Mouse (Mus musculus) liver, postnatal 0 days (tissue): ENCODE measurements around the gene Lrmp. TPM values are rescaled to one million over a fixed set of nuclear protein-coding genes. Genes with fewer than 3 reads are reported as not detected.
A peak's percentile ranks its signal among the peaks of the same experiment; 100 is the strongest.

Source experiments
- ATAC-seq: fragments of 200-750 bp; cut with Nextera tagmentation; 2 replicates; pipeline ENCODE4 v1.8.0; 2017; ENCODE audit warnings: mild to moderate bottlenecking, moderate library complexity
- DNase-seq: peaks from one replicate; pipeline ENCODE4 v3.0.0-alpha.2; 2016
- H3K27ac ChIP-seq: fragments of 300-500 bp; sonication (generic); 2 replicates; pipeline ENCODE4 v1.5.1; 2014; ENCODE audit warnings: antibody characterized with exemption, moderate library complexity, mild to moderate bottlenecking, low read depth
- H3K27me3 ChIP-seq: fragments of 300-500 bp; sonication (generic); 2 replicates; pipeline ENCODE4 v1.6.1; 2014; ENCODE audit warnings: low read length, control low read depth, mixed read lengths; ENCODE audit not compliant: insufficient read depth
- H3K36me3 ChIP-seq: fragments of 300-500 bp; sonication (generic); replicated peaks from 2 replicates; pipeline ENCODE4 v1.6.1; 2014; ENCODE audit warnings: mild to moderate bottlenecking, control low read depth, low read length, moderate library complexity, mixed read lengths; ENCODE audit not compliant: insufficient read depth
- H3K4me1 ChIP-seq: fragments of 300-500 bp; sonication (generic); 2 replicates; pipeline ENCODE4 v1.6.1; 2014; ENCODE audit warnings: antibody characterized with exemption, mild to moderate bottlenecking, control low read depth; ENCODE audit not compliant: insufficient read depth
- H3K4me2 ChIP-seq: fragments of 300-500 bp; sonication (generic); 2 replicates; pipeline ENCODE4 v1.6.1; 2014; ENCODE audit warnings: low read depth, mild to moderate bottlenecking, low read length, moderate library complexity, mixed read lengths
- H3K4me3 ChIP-seq: fragments of 300-500 bp; sonication (generic); 2 replicates; pipeline ENCODE4 v1.5.1; 2014; ENCODE audit warnings: low read depth, low read length
- H3K9ac ChIP-seq: fragments of 300-500 bp; sonication (generic); replicated peaks from 2 replicates; pipeline ENCODE4 v1.6.1; 2014; ENCODE audit warnings: mild to moderate bottlenecking, moderate library complexity
- H3K9me3 ChIP-seq: fragments of 300-500 bp; sonication (generic); 2 replicates; pipeline ENCODE4 v1.6.1; 2016; ENCODE audit warnings: mild to moderate bottlenecking, control low read depth, low read length, mixed read lengths
- CTCF ChIP-seq: sonication (generic); IDR thresholded peaks from 2 replicates; pipeline ENCODE4 v1.5.1; 2016; ENCODE audit warnings: antibody characterized with exemption, low read depth
- EP300 ChIP-seq: IDR thresholded peaks from 2 replicates; pipeline ENCODE4 v1.6.1; 2016; ENCODE audit warnings: antibody characterized with exemption, low read depth, mild to moderate bottlenecking
- WGBS: fragments of 180-500 bp; shearing (Covaris S2); extraction: QIAGEN DNeasy Blood & Tissue Kit; methylation state at CpG from one replicate; pipeline ENCODE4 v1.1.7; 2014; ENCODE audit not compliant: insufficient replicate concordance; 5-methylcytosine and 5-hydroxymethylcytosine counted together
- polyA plus RNA-seq: library from polyadenylated mRNA; unstranded; fragments of >200 nt; fragmentation: Nextera tagmentation; extraction: Ambion mirVana; gene quantifications from 2 replicates; pipeline ENCODE4 v1.2.1, GENCODE M21; 2015

Gene Lrmp
- polyA plus RNA-seq, 1 experiment from 2014 or later: 28.0 TPM

DNA sequence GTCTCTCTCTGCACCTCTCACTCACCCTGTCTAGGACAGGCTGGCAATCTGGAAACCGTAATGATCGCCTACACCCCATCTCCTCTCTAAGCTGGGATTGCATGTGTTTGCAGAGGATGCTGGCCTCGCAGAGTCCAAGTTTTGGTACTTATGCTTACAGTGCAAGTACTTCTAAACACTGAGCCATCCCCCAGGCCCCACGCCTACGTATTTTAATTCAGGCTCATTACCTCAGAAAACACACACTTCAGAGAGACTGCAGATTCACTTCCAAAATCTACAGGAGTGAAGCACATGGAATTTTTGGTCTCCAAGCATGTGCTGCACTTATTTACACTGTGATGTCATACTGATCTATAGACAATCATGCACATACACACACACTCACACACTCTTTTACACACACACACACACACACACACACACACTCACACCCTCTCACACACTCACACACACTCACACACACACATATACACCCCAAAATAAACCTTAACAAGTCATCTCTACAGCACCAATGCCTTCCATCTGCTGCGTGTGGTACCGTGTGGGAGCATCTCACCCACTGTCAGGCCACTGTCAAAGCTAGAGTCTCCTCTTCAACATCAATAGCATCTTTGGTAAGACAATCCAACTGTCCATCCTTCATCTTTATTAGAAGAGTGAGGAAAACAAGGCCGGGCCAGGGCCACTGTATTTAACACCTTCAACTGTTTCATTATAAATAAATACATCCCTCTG is 82.7 kb downstream of the Lrmp start:
- Histone ChIP-seq H3K4me3 (no peak overlapping the region), H3K36me3 (no peaks in the 10 kb centered on the region), H3K4me1 (no peaks in the 10 kb centered on the region), H3K9ac (no peak overlapping the region), H3K4me2 (no peak overlapping the region), H3K9me3 (no peaks in the 10 kb centered on the region), H3K27ac (no peak overlapping the region), H3K27me3 (no peaks in the 10 kb centered on the region)
- no peak for ATAC-seq
- 80% methylated on average over 8 of the region's 8 CpGs for WGBS
- no peak for DNase-seq
- no peak for TF ChIP-seq EP300
- no peak for TF ChIP-seq CTCF

DNA sequence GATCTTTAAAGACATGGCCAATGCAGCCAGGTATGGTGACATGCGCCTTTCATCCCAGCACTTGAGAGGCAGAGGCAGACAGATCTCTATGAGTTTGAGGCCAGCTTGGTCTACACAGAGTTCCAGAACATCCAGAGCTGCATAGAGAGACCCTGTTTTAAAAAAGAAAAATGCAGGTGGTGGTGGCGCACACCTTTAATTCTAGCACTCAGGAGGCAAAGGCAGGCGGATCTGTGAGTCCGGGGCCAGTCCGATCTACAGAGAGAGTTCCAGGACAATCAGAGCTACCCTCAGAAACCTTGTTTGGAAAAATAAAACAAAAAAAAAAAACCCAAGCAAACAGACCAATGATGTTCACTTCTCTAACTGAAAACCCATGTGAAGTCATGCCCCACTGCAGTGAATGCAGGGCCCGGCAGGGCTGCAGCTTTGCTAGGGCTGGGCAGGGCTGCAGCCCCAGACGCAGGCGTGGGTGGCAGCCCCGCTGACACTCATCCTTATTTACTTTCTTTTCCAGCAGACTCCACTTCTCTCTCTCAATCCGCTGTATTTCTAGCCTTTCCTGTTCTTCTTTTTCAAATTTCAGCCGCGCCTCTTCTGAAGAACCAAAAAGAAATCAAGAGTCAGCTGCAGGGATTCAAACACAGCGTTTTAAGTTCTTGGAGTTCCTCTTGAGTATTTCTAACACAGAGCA is 87.1 kb downstream of the Lrmp start:
- Histone ChIP-seq H3K4me2 (no peak overlapping the region), H3K27me3 (no peaks in the 10 kb centered on the region), H3K4me1 (no peaks in the 10 kb centered on the region), H3K9ac (no peak overlapping the region), H3K9me3 (no peaks in the 10 kb centered on the region), H3K27ac (no peak overlapping the region), H3K36me3 (no peaks in the 10 kb centered on the region), H3K4me3 (no peak overlapping the region)
- no peak for ATAC-seq
- 70% methylated on average over 13 of the region's 13 CpGs for WGBS
- no peak for DNase-seq
- TF ChIP-seq CTCF (no peak), EP300 (no peak)

DNA sequence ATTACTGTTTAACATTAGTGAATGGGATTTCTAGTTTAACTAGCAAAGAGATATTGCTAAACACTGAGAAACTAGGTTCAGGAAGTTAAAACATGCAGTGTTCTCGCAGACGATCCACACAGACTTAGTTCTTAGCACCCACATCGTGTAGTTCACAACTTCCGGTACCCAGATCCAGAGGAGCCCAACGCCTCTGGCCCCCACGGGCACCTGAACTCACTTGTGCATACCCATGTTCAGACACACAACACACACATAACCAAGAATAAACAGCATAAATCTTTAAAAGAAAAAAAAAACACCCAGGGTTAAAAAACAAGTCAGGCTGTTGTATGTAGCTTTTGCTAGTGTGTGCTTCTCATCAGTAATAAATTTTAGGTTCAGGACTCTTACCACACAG is 89.0 kb downstream of the Lrmp start:
- ATAC-seq: no peak
- Histone ChIP-seq H3K36me3 (no peaks in the 10 kb centered on the region), H3K4me3 (no peak overlapping the region), H3K4me1 (no peaks in the 10 kb centered on the region), H3K4me2 (no peak overlapping the region), H3K27ac (no peak overlapping the region), H3K9me3 (no peaks in the 10 kb centered on the region), H3K9ac (no peak overlapping the region), H3K27me3 (no peaks in the 10 kb centered on the region)
- 77% methylated on average over 6 of the region's 6 CpGs for WGBS
- no peak for DNase-seq
- TF ChIP-seq CTCF: no peak
- TF ChIP-seq EP300: no peak

DNA sequence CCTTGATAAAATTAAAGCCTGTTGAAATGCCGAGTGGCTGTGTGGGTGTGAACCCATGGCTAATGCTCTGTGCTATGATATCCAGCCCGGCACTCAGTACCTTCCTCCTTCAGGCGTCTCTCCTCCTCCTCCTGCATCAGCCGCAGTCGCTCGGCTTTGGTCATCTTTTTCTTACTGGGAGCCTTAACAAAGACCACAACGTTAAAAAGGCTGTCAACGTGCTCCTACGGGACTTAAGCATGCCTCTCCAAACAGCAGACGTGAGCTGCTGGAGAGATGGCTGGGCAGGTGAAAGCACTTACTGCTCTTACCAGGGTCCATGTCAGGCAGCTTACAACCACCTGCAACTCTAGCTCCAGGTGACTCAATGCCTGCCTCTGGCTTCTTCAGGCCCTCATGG is 89.7 kb downstream of the Lrmp start:
- peaks cover 1% of the 10 kb centered on the region; the same call in 1 of the 2 replicates for H3K4me1 ChIP-seq
- no peaks in the 10 kb centered on the region for H3K9me3 ChIP-seq
- no peaks in the 10 kb centered on the region for H3K27me3 ChIP-seq
- DNase-seq: no peak
- no peak overlapping the region for H3K4me2 ChIP-seq
- 79% methylated on average over 10 of the region's 10 CpGs for WGBS
- ATAC-seq: no peak
- H3K4me3 ChIP-seq: no peak overlapping the region
- H3K36me3 ChIP-seq: no peaks in the 10 kb centered on the region
- H3K27ac ChIP-seq: no peak overlapping the region
- no peak overlapping the region for H3K9ac ChIP-seq
- TF ChIP-seq EP300: no peak
- TF ChIP-seq CTCF: no peak

DNA sequence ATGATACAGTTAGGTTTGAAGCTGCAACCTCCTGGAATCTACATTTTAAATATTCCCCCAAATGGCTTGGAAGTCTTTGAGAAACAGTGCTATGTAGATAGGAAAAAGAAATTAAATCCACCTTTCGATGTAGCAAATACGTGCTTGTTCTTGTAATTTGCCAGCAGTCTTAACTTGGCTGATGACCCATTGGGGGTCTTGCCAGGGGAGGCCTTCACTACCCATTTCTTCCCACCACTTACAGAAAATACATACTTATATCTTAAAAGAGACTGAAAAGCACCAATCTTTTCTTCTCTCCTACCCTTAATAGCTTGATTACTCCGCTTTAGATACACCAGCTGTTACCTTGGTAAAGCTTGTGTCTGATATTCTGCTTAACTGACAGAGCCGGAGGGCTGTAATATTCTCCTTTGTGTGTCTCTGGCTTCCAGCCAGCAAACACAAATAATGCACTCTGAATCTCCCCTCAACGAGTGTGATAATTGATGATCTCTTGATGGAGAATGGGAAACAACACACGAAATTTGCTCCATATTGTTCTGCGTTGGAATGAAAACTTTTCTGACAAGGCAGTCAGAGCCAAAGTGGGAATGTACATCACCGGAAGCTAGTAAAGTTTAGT is 94.7 kb downstream of the Lrmp start:
- H3K4me3 ChIP-seq: peak overlapping the region; percentile 68
- H3K9me3 ChIP-seq: no peaks in the 10 kb centered on the region
- ATAC-seq (no peak), DNase-seq (no peak)
- no peaks in the 10 kb centered on the region for H3K27me3 ChIP-seq
- H3K9ac ChIP-seq: no peak overlapping the region
- no peak overlapping the region for H3K27ac ChIP-seq
- H3K36me3 ChIP-seq: no peaks in the 10 kb centered on the region; the same call in 1 of the 2 replicates
- 36% methylated on average over 8 of the region's 8 CpGs for WGBS
- H3K4me1 ChIP-seq: peaks cover 12% of the 10 kb centered on the region
- peak overlapping the region; percentile 79 for H3K4me2 ChIP-seq
- TF ChIP-seq CTCF (no peak), EP300 (no peak)

DNA sequence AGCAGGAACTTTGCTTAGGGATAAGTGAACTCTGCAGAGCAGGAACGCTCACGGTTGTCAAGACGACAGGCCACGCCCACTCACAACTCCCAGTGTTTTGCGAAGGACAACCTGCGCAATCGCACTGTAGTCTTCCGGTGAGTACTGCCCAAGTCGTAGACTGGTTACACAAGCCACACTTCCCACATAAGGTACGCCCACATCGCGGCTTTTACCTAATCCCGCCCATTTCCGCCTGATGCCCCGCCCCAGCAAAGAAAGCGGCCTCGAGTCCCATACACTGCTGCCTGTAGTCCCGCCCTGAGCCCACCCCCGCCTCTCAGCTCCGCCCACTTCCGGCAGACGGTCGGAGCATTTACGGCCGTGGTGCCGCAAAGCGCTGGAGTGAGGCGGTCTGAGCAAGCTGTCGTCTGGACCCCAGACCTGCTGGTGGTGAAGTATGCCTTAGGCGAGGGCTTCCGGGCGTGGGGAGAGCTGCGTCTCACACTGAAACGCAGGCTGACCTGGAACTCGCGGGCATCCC is 95.4 kb downstream of the Lrmp start, which contains the start of the genes Casc1 and Etfrf1:
TSS of gene Casc1 (minus strand) at position 190 of the 523 bp plus-strand sequence.
TSS of gene Etfrf1 (plus strand) at position 319 of the 523 bp plus-strand sequence.
- H3K27ac ChIP-seq: peak within 1 kb of the TSS; percentile 93
- TF ChIP-seq EP300: no peak
- 0% methylated on average over 36 of the region's 36 CpGs for WGBS
- peak within 1 kb of the TSS; percentile 68 for H3K4me3 ChIP-seq
- H3K36me3 ChIP-seq: no peaks in the 10 kb centered on the region; the same call in 1 of the 2 replicates
- H3K4me1 ChIP-seq: peaks cover 12% of the 10 kb centered on the region
- peak; percentile 99 for ATAC-seq
- no peaks in the 10 kb centered on the region for H3K27me3 ChIP-seq
- peak within 1 kb of the TSS; percentile 82 for H3K9ac ChIP-seq
- no peaks in the 10 kb centered on the region for H3K9me3 ChIP-seq
- peak; percentile 99 for DNase-seq
- H3K4me2 ChIP-seq: peak within 1 kb of the TSS; percentile 79
